Mouse (Mus musculus): Measurements from ENCODE around the gene Olfr1382. TPM values are rescaled to one million over a fixed set of nuclear protein-coding genes. Genes with fewer than 3 reads are reported as not detected.
"Not testable (repeated sequence)": the region's sequence is repeated elsewhere in the genome, so short reads cannot be mapped to it uniquely, and the experiment has no call there.

Olfr1382 gene
- polyA plus RNA-seq, 1 experiment = not detected

DNA sequence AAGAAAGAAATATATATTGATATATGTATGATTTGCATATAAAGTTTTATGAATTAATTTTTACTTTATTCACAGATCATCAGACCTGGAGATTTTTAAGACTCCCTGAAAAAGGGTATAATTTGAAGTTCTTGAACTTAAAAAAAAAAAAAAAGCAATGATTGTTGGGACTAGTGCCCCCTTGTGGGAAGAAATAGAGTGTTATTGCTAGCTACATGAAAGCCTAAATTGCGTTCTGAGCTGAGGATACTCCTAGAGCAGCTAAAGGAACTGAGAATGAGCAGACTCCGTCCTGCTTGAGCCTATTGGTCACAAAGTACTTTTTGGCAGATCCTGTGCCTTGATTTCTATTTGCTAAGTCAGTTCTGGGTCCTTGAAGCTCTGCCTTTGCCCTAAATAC, 47.0 kb downstream of the Olfr1382 start:
- not testable (repeated sequence) for H3K4me3 ChIP-seq (ENCODE audit: control insufficient read depth, insufficient read depth, low read length); H3K4me1 ChIP-seq (replicated peaks; ENCODE audit: control insufficient read depth, insufficient read depth, low read length); H3K27me3 ChIP-seq (ENCODE audit: control insufficient read depth, insufficient read depth, low read length); H3K36me3 ChIP-seq (ENCODE audit: control insufficient read depth, insufficient read depth, low read length); H3K27ac ChIP-seq (ENCODE audit: control insufficient read depth, insufficient read depth, low read length); DNase-seq
- 45% methylated on average over 2 of the region's 2 CpGs for WGBS

DNA sequence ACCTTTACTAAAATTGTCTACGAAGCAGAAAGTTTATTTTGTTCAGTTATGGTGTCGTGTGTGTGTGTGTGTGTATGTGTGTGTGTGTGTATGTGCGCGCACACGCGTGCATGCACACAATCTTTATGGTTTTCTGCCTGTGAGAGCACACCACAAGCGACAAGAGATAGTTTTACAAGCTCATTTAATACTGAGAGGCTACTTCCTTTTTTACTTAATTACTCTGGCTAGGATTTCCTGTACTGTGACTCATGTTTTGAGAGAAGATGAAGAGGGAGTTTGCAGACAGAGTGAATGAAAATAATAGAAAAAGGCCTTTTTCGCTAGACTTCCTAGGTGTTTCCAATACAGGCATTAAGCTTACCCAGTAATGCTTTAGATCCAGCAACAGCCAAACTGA, 52.4 kb downstream of the Olfr1382 start:
- DNase-seq; H3K4me3 ChIP-seq (ENCODE audit: control insufficient read depth, insufficient read depth, low read length); H3K4me1 ChIP-seq (replicated peaks; ENCODE audit: control insufficient read depth, insufficient read depth, low read length); H3K27ac ChIP-seq (ENCODE audit: control insufficient read depth, insufficient read depth, low read length); H3K36me3 ChIP-seq (ENCODE audit: control insufficient read depth, insufficient read depth, low read length); H3K27me3 ChIP-seq (ENCODE audit: control insufficient read depth, insufficient read depth, low read length): not testable (repeated sequence)
- WGBS = 12% methylated on average over 8 of the region's 8 CpGs

Other genes starting within 250 kb of the Olfr1382 start
- gene Olfr1393, start 249.9 kb upstream of the Olfr1382 start, polyA plus RNA-seq (2012; rRNA removed) = 0.40 and 0.41 TPM in 2 replicates
- gene Olfr1392, start 243.0 kb upstream of the Olfr1382 start, polyA plus RNA-seq (2012; rRNA removed) = 0.13 and 0.15 TPM in 2 replicates
- gene Olfr10, start 223.5 kb upstream of the Olfr1382 start, polyA plus RNA-seq (2012; rRNA removed) = not detected in 2 replicates
- gene Olfr1391, start 205.5 kb upstream of the Olfr1382 start, polyA plus RNA-seq (2012; rRNA removed) = not detected in 2 replicates
- not detected in 2 replicates for gene Olfr1390, start 193.1 kb upstream of the Olfr1382 start, polyA plus RNA-seq (2012; rRNA removed)
- gene Olfr1389, start 105.2 kb upstream of the Olfr1382 start, polyA plus RNA-seq (2012; rRNA removed) = not detected in 2 replicates
- 0.14 and 0.22 TPM in 2 replicates for gene Olfr1388, start 91.6 kb upstream of the Olfr1382 start, polyA plus RNA-seq (2012; rRNA removed)
- gene Olfr1387, start 72.9 kb upstream of the Olfr1382 start, polyA plus RNA-seq (2012; rRNA removed) = not detected in 2 replicates
- gene Olfr1386, start 63.2 kb upstream of the Olfr1382 start, polyA plus RNA-seq (2012; rRNA removed) = not detected in 2 replicates
- gene Olfr1385, start 39.2 kb upstream of the Olfr1382 start, polyA plus RNA-seq (2012; rRNA removed) = not detected in 2 replicates
- gene Olfr1384, start 21.5 kb upstream of the Olfr1382 start, polyA plus RNA-seq (2012; rRNA removed) = not detected in 2 replicates
- gene Olfr1383, start 8.6 kb upstream of the Olfr1382 start, polyA plus RNA-seq (2012; rRNA removed) = not detected in 2 replicates
- not detected in 2 replicates for gene Olfr1381, start 15.2 kb downstream of the Olfr1382 start, polyA plus RNA-seq (2012; rRNA removed)
- gene Olfr1380, start 28.6 kb downstream of the Olfr1382 start, polyA plus RNA-seq (2012; rRNA removed) = not detected in 2 replicates
- gene Flt4, start 81.0 kb downstream of the Olfr1382 start, polyA plus RNA-seq (2012; rRNA removed) = 1.2 and 1.4 TPM in 2 replicates
- 3.0 and 7.8 TPM in 2 replicates for gene Scgb3a1, start 135.4 kb downstream of the Olfr1382 start, polyA plus RNA-seq (2012; rRNA removed)
- 40.3 and 44.2 TPM in 2 replicates for gene Cnot6, start 184.5 kb downstream of the Olfr1382 start, polyA plus RNA-seq (2012; rRNA removed)

Measured in thymus, adult 2 months (tissue).